Mouse (Mus musculus): ENCODE measurements around the gene Tmem181a. TPM values are rescaled to one million over a fixed set of nuclear protein-coding genes. Genes with fewer than 3 reads are reported as not detected.
"Not testable (repeated sequence)": the region's sequence is repeated elsewhere in the genome, so short reads cannot be mapped to it uniquely, and the experiment has no call there.

The Tmem181a gene
- polyA plus RNA-seq, 1 experiment from 2014 or later: 21.0 TPM

DNA sequence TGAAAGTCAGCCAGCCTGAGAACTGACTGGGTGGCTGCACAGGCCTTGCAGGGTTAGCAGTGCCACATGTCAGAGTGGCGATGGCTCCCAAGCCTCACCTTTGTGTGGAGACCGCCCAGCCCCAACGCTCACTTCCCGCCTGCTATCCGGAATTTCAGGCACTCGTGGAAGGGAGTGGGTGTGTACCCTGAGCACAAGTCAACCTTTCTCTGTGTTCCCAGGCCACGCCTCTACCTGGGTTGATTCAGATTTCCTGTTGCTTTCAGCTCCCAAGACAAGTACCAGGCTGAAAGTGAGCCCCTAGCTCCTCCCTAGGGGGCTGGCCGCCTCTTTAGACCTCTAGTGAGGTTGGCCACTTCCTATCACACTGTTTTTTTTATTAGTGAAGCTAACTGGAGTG, 22.5 kb downstream of the Tmem181a start:
- not testable (repeated sequence) for H3K4me1 ChIP-seq; H3K36me3 ChIP-seq; H3K27ac ChIP-seq (replicated peaks); H3K27me3 ChIP-seq; H3K9ac ChIP-seq; H3K4me3 ChIP-seq (replicated peaks); H3K9me3 ChIP-seq (replicated peaks); H3K4me2 ChIP-seq (replicated peaks)
- 0 out of 2 replicates have a peak, but pooled peaks have one; percentile 52 for ATAC-seq (ENCODE audit: insufficient number of reproducible peaks, low FRiP score, low TSS enrichment, low read depth)
- WGBS: 50% methylated on average over 8 of the region's 8 CpGs

DNA sequence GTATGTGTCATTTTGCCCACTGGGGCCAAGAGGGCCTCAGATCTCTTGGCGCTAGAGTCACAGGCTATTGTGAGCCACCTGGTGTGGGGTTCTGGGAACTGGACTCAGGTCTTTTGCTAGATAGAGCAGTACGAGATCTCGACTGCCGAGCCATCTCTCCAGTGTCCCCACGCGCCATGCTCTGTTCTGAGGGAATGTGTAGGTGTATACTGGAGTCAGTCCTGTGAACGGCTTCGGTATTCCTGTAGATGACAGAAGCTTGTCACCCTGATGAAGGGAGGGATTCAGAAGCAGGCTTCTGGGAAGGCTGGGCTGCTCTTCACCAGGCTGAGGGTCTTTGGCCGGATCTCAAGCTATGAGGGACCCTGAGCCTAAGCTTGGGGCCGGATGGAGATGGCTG, 23.1 kb downstream of the Tmem181a start:
- H3K9ac ChIP-seq; ATAC-seq (ENCODE audit: insufficient number of reproducible peaks, low FRiP score, low TSS enrichment, low read depth); H3K27me3 ChIP-seq; H3K27ac ChIP-seq (replicated peaks); H3K9me3 ChIP-seq (replicated peaks); H3K4me3 ChIP-seq (replicated peaks); H3K4me2 ChIP-seq (replicated peaks); H3K36me3 ChIP-seq; H3K4me1 ChIP-seq: not testable (repeated sequence)
- 86% methylated on average over 10 of the region's 10 CpGs for WGBS

DNA sequence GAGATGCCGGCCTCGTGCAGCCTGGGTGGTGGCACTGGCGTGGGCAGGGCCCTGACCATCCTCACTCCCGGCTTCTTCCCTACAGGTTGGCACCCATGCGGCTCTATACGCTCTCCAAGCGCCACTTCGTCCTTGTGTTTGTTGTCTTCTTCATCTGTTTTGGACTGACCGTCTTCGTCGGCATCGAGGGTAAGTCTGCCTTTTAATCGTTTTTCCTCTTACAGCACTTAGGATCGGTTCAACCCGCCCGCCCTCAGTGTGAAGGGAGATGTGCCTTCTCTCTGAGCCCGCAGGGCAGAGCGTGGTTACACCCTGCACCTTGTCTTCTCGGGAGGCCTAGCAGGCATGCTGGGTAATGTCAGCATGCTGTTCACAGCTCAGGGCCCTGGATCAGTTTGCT, 23.9 kb downstream of the Tmem181a start:
- WGBS: 94% methylated on average over 18 of the region's 19 CpGs
- not testable (repeated sequence) for ATAC-seq (ENCODE audit: insufficient number of reproducible peaks, low FRiP score, low TSS enrichment, low read depth)

DNA sequence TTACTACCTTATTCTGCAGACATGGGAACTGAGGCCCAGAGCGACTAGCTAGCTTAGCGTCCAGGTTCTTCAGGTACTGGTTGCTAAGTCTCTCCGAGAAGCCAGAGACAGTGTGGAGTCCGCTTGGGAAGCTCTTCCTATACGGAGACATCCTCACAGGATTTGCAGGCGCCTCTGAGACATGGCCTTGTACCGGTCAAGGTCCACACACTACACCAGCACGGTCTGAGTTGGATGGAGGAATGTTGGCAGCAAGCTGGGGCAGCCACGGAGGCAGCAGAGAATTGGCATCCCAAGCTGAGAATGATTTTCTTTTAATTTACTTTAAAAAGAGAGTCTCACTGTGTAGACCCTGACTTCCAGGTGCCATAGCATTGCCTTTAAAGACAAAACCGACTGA, 26.5 kb downstream of the Tmem181a start:
- H3K36me3 ChIP-seq; H3K27ac ChIP-seq (replicated peaks); ATAC-seq (ENCODE audit: insufficient number of reproducible peaks, low FRiP score, low TSS enrichment, low read depth); H3K9me3 ChIP-seq (replicated peaks); H3K27me3 ChIP-seq; H3K4me2 ChIP-seq (replicated peaks); H3K9ac ChIP-seq; H3K4me3 ChIP-seq (replicated peaks); H3K4me1 ChIP-seq: not testable (repeated sequence)
- 92% methylated on average over 8 of the region's 10 CpGs for WGBS

More for the DNA sequence above, 23.9 kb downstream of the Tmem181a start:
- not testable (repeated sequence) for H3K36me3 ChIP-seq; H3K4me3 ChIP-seq (replicated peaks); H3K27me3 ChIP-seq; H3K9ac ChIP-seq; H3K27ac ChIP-seq (replicated peaks); H3K4me1 ChIP-seq; H3K4me2 ChIP-seq (replicated peaks); H3K9me3 ChIP-seq (replicated peaks)

DNA sequence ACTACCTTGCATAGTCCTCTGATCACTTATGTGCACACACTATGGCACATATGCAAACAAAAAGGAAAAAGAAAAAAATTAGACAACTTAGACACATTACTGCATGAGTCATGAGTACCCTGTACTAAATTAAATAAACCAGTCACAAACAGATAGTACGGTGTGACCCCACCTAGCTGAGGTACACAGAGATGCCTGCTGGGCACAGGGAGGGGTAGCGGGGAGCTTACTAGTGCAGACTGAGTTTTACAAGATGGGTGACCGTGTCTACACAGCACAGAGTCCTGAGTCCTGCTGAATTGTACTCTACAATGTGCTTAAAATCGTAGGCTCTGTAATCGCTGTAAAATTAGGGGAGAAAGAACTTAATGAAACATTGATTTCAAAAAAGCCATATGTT, 29.5 kb downstream of the Tmem181a start:
- 90% methylated on average over 5 of the region's 5 CpGs for WGBS
- H3K4me2 ChIP-seq (replicated peaks): not testable (repeated sequence)

DNA sequence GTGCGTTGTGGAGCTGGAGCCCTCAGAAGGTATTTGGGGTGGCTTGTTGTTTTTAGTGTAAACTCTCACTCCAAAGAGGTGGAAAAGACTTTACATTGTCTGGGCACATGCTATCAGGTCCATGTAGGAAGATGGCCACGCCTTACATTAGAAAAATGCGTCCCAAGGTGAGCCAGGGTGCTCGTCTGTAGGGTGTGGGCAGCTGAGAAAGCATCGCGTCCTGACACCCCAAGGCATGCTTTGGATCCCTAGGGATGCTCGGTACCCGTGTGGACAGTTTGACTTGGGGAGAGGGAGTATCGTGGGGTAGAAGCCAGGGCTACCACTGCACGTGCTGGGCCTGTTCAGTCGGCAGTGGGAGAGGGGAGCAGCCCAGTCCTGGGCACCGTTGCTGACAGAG, 32.4 kb downstream of the Tmem181a start:
- not testable (repeated sequence) for H3K4me3 ChIP-seq (replicated peaks); ATAC-seq (ENCODE audit: insufficient number of reproducible peaks, low FRiP score, low TSS enrichment, low read depth); H3K9me3 ChIP-seq (replicated peaks); H3K27ac ChIP-seq (replicated peaks); H3K4me2 ChIP-seq (replicated peaks); H3K9ac ChIP-seq; H3K27me3 ChIP-seq; H3K36me3 ChIP-seq; H3K4me1 ChIP-seq
- 89% methylated on average over 12 of the region's 12 CpGs for WGBS

More for the DNA sequence above, 29.5 kb downstream of the Tmem181a start:
- ATAC-seq (ENCODE audit: insufficient number of reproducible peaks, low FRiP score, low TSS enrichment, low read depth); H3K9ac ChIP-seq; H3K27ac ChIP-seq (replicated peaks); H3K4me3 ChIP-seq (replicated peaks); H3K9me3 ChIP-seq (replicated peaks); H3K36me3 ChIP-seq; H3K27me3 ChIP-seq; H3K4me1 ChIP-seq: not testable (repeated sequence)

DNA sequence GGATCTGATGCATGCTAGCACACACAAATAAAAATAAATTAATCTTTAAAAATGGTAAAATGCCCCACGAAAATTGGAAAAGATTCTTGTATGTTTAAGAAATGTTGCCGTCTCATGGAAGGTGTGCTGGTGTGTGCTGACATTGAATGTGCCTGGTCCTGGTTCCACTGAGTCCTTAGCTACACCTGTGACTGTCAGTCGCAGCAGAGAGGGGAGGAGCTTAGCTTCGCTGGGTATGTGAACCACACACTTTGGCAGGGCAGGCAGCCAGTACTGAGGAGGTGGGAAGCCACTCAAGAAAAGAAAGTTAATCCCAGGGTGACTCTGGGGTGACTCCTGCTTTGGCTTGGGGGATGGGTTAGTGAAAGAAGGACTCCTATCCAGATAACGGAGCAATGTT, 37.2 kb downstream of the Tmem181a start:
- H3K4me1 ChIP-seq; H3K27me3 ChIP-seq; H3K4me3 ChIP-seq (replicated peaks); H3K36me3 ChIP-seq; H3K9me3 ChIP-seq (replicated peaks); H3K9ac ChIP-seq; H3K27ac ChIP-seq (replicated peaks); H3K4me2 ChIP-seq (replicated peaks): not testable (repeated sequence)
- 0 out of 2 replicates have a peak, but pooled peaks have one; percentile 21 for ATAC-seq (ENCODE audit: insufficient number of reproducible peaks, low FRiP score, low TSS enrichment, low read depth)
- no CpG with 5 or more reads among the region's 5 CpGs for WGBS

DNA sequence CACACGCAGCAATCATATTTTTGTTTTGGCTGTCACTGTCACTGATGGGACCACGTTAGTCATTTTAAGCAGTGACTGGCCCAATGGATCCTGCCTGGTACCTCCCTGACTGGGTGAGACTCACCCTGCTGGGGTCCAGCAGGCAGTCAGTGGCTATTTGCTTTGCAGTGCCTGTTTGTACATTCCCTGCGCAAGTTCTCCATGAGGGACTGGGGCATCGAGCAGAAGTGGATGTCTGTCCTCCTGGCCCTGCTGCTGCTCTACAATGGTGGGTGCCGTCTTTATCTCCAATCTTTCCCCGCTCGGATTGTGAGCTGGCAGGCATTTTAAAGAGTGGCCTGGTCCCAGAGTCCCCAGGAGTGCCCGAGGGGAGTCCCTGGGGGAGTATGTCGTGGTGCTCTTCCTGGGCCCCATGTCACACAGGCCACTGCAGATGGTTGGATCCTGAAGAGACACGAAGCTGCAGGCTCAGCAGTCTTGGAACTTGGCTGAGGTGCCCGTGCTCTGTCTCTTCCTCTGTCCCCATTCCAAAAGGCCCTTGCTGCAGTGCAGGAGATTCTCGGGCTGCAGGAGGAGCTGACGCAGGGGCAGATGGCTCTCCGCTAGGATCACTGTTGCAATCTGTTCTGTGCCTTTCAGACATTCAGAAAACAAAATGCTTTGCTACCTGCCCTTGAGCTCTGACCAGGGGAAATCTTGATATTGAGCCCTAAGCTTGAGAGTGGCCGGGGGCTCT, 40.6 kb downstream of the Tmem181a start:
- H3K9me3 ChIP-seq (replicated peaks); H3K27ac ChIP-seq (replicated peaks); ATAC-seq (ENCODE audit: insufficient number of reproducible peaks, low FRiP score, low TSS enrichment, low read depth); H3K27me3 ChIP-seq; H3K36me3 ChIP-seq; H3K4me2 ChIP-seq (replicated peaks); H3K4me3 ChIP-seq (replicated peaks); H3K4me1 ChIP-seq; H3K9ac ChIP-seq: not testable (repeated sequence)
- 90% methylated on average over 9 of the region's 15 CpGs for WGBS

DNA sequence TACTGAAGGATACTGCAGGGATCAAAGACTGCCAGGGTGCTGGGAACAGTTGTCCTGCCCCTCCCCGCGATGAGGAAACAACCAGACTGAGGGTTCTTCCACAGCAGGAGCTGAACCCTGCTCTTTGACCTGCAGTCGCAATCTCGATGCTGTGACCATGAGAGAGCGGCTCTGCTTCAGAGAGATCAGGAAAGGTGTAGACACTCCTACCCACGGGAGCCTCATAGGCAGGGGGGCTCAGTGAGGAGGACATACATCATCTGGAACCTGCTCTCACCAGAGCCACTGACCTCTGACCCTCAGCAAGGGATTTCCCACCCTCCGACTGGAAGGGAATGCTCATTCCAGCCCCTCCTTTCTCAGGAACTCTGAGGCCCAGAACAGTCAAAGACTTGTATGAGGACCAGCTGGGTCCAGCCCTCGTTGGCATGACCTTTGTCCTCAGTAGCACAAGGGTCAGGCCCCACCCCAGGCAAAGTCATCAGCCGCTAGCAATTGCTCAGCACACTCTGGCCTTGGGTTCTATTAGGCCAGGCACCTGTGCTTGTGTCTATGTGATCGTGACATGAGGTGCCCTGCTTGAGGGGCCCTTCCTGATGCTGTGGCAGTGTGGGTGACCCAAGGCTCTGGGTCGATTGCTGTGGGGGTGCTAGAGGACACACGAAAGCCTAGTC, 43.7 kb downstream of the Tmem181a start:
- ATAC-seq (ENCODE audit: insufficient number of reproducible peaks, low FRiP score, low TSS enrichment, low read depth); H3K27me3 ChIP-seq; H3K4me1 ChIP-seq; H3K27ac ChIP-seq (replicated peaks); H3K9me3 ChIP-seq (replicated peaks); H3K9ac ChIP-seq; H3K36me3 ChIP-seq; H3K4me2 ChIP-seq (replicated peaks); H3K4me3 ChIP-seq (replicated peaks): not testable (repeated sequence)
- 67% methylated on average over 7 of the region's 12 CpGs for WGBS

DNA sequence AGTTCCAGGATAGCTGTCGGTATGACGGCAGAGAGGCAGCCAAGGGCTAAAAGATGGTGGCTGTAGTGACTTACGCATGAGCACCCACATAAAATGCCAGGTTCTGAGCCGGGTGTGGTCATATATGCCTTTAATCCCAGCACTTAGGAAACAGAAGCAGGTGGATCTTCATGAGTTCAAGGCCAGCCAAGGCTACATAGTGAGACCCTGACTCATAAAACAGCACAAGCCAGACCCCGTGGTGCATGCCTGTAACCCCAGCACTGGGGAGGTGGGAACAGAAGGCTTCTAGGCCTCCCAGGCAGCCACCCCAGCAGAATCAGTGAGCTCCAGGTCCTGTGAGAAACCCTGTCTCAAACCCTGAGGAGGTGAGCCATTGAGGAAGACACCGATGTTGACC, 48.2 kb downstream of the Tmem181a start:
- not testable (repeated sequence) for H3K9me3 ChIP-seq (replicated peaks); H3K9ac ChIP-seq; H3K4me1 ChIP-seq; H3K27ac ChIP-seq (replicated peaks); H3K36me3 ChIP-seq; H3K4me3 ChIP-seq (replicated peaks); H3K4me2 ChIP-seq (replicated peaks); H3K27me3 ChIP-seq
- 0 out of 2 replicates have a peak, but pooled peaks have one; percentile 8 for ATAC-seq (ENCODE audit: insufficient number of reproducible peaks, low FRiP score, low TSS enrichment, low read depth)
- 90% methylated on average over 5 of the region's 6 CpGs for WGBS

DNA sequence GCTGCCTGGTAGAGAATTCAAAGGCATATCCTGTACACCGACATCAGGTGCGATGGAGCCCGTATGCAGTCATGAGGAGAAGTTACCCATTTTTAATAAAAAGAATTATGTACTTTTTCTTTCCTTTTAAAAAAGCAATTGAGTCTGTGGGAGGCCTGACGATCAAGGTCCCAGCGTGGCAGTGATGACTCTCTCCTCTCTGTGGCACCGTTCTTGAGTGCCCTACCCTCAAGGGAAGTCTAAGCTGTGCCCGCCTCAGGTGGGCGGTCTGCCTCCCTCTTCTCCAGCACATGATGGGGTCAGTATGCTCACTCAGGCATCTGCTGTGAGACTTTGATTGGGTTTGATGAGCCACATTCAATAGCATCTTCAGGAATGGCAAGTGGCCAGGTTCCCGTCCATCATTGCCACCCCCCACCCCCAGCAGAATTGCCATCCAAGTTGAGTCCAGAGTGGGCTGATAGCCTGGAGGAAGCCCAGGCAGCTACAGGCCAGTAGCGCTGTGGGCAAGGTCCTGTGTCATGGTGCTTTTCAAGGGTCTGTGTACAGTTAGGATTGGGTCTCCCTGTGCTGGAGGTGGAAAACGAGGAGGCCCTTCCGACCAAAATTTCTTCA, 49.1 kb downstream of the Tmem181a start:
- H3K27me3 ChIP-seq; H3K4me2 ChIP-seq (replicated peaks); H3K9me3 ChIP-seq (replicated peaks); H3K4me3 ChIP-seq (replicated peaks); ATAC-seq (ENCODE audit: insufficient number of reproducible peaks, low FRiP score, low TSS enrichment, low read depth); H3K9ac ChIP-seq; H3K36me3 ChIP-seq; H3K4me1 ChIP-seq; H3K27ac ChIP-seq (replicated peaks): not testable (repeated sequence)
- 89% methylated on average over 12 of the region's 12 CpGs for WGBS
